ENCODE assay signal across 17 mouse cellular contexts in the genomic region with DNA sequence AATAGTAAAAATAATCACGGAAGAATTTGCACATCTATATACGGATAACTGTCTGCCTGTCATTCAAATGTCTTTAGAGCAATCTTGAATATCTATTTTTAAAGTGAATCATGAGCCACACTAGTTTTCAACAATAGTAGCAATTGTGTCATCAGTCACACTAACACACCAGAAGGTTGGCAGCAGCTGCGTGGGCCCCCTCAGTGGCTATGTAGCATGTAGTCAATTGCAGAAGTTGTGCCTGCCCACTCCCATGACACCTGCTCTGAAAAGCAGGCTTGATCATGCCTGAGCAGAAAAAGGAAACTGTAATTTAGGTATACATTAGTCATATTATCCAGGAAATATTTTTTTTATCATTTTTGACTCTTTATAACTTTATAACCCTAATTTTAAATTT.
DNase-seq lines count a peak whose midpoint lies in the region; ATAC-seq lines count a peak whose summit lies in the region.
"Had no signal": no experiment of that assay in that cellular context is flagged by ENCODE, and none has a peak within 500 bp of the region (broad histone marks: within the 10 kb centered on the region; RNA-seq: fewer than 3 reads in every experiment).

No protein-coding gene starts in this region.

- 70% methylated on average over 3 of the region's 3 CpGs for WGBS in midbrain, embryonic 15.5 days
- 73% methylated on average over 3 of the region's 3 CpGs for WGBS in midbrain, embryonic 14.5 days

- H3K9me3 ChIP-seq in midbrain, embryonic 15.5 days: no peaks in the 10 kb centered on the region
- no peaks in the 10 kb centered on the region for H3K9me3 ChIP-seq in midbrain, embryonic 14.5 days (ENCODE audit: control insufficient read depth, low read length)
- H3K9me3 ChIP-seq: heart, embryonic 15.5 days; intestine, embryonic 15.5 days; limb, embryonic 15.5 days had no signal

- H3K4me3 ChIP-seq in midbrain, embryonic 15.5 days: no peak overlapping the region
- no peak overlapping the region for H3K4me3 ChIP-seq in midbrain, embryonic 14.5 days (replicated peaks; ENCODE audit: low read depth, low read length)
- H3K4me3 ChIP-seq: erythroblast, embryonic 14.5 days; heart, embryonic 15.5 days; intestine, embryonic 15.5 days; limb, embryonic 15.5 days had no signal

- peaks cover 6% of the 10 kb centered on the region; the same call in 1 of the 2 replicates for H3K36me3 ChIP-seq in midbrain, embryonic 15.5 days (replicated peaks)
- peaks cover 28% of the 10 kb centered on the region for H3K36me3 ChIP-seq in midbrain, embryonic 14.5 days (ENCODE audit: control insufficient read depth, insufficient read depth, low read length)
- H3K36me3 ChIP-seq: heart, embryonic 15.5 days; intestine, embryonic 15.5 days; limb, embryonic 15.5 days had no signal

- no peak overlapping the region for H3K27ac ChIP-seq in midbrain, embryonic 15.5 days
- no peak overlapping the region for H3K27ac ChIP-seq in midbrain, embryonic 14.5 days (replicated peaks; ENCODE audit: low read depth, low read length)
- H3K27ac ChIP-seq: heart, embryonic 15.5 days; intestine, embryonic 15.5 days; limb, embryonic 15.5 days had no signal

- peak; percentile 64 to 80 for DNase-seq in cerebellum, postnatal 10 days
- DNase-seq in cerebellum, adult 11 months: no peak
- DNase-seq in midbrain, embryonic 14.5 days: no peak
- peak; percentile 38 to 59 for DNase-seq in layer of hippocampus, postnatal 25 days (ENCODE audit: extremely low spot score in 1 of 2, low spot score in 1 of 2)
- peak; percentile 58 to 74 for DNase-seq in right cerebral cortex, postnatal 36 days (ENCODE audit: low spot score in 2 of 2)
- no peak for DNase-seq in urinary bladder, postnatal 25 days (ENCODE audit: low spot score)
- DNase-seq in thymus, postnatal 10 days (ENCODE audit: low spot score in 2 of 2): no peak
- DNase-seq: adrenal gland, postnatal 25 days; gastrocnemius, postnatal 36 days; kidney, postnatal 36 days; lung, adult 2 months; thymus, adult 18-20 months had no signal

- H3K27me3 ChIP-seq in midbrain, embryonic 15.5 days (replicated peaks): no peaks in the 10 kb centered on the region
- no peaks in the 10 kb centered on the region for H3K27me3 ChIP-seq in midbrain, embryonic 14.5 days (ENCODE audit: control insufficient read depth, insufficient read depth, low read length)
- H3K27me3 ChIP-seq: heart, embryonic 15.5 days; intestine, embryonic 15.5 days; limb, embryonic 15.5 days had no signal

- 0 out of 2 replicates have a peak, but pooled peaks have one; percentile 30 for ATAC-seq in midbrain, embryonic 15.5 days (replicated peaks)
- no peak for ATAC-seq in midbrain, embryonic 14.5 days (ENCODE audit: low FRiP score, low TSS enrichment)
- ATAC-seq: intestine, embryonic 15.5 days had no signal

- no peak overlapping the region for H3K9ac ChIP-seq in midbrain, embryonic 15.5 days
- no peak overlapping the region for H3K9ac ChIP-seq in midbrain, embryonic 14.5 days (replicated peaks; ENCODE audit: low read length)
- H3K9ac ChIP-seq: heart, embryonic 15.5 days; intestine, embryonic 15.5 days; limb, embryonic 15.5 days had no signal

- H3K4me2 ChIP-seq in midbrain, embryonic 15.5 days: no peak overlapping the region
- H3K4me2 ChIP-seq in midbrain, embryonic 14.5 days (ENCODE audit: low read length): no peak overlapping the region
- H3K4me2 ChIP-seq: heart, embryonic 15.5 days; intestine, embryonic 15.5 days; limb, embryonic 15.5 days had no signal

- no peaks in the 10 kb centered on the region; the same call in 1 of the 2 replicates for H3K4me1 ChIP-seq in midbrain, embryonic 15.5 days
- H3K4me1 ChIP-seq in midbrain, embryonic 14.5 days (ENCODE audit: control insufficient read depth, insufficient read depth, low read length): no peaks in the 10 kb centered on the region
- H3K4me1 ChIP-seq: heart, embryonic 15.5 days; intestine, embryonic 15.5 days; limb, embryonic 15.5 days had no signal

Comparison
In these comparisons a context has a peak if more than half of its experiments do, and no peak if none do; other contexts are left out.
1. DNase-seq: peak in cerebellum, postnatal 10 days (2 of 2), layer of hippocampus, postnatal 25 days (2 of 2) and right cerebral cortex, postnatal 36 days (2 of 2); none in cerebellum, adult 11 months (single experiment), midbrain, embryonic 14.5 days (single experiment), urinary bladder, postnatal 25 days (single experiment) and thymus, postnatal 10 days (0 of 2).